Mouse (Mus musculus) heart, embryonic 11.5 days (tissue): Measurements from ENCODE around the gene Nfatc4. TPM values are rescaled to one million over a fixed set of nuclear protein-coding genes. Genes with fewer than 3 reads are reported as not detected.

Source experiments
- ATAC-seq: fragments of 200-750 bp; cut with Nextera tagmentation; replicated peaks from 2 replicates; pipeline ENCODE4 v1.8.0; 2017; ENCODE audit warnings: moderate library complexity; ENCODE audit not compliant: insufficient number of reproducible peaks, low FRiP score, low TSS enrichment
- H3K27ac ChIP-seq: fragments of 300-500 bp; sonication (generic); 2 replicates; pipeline ENCODE4 v1.5.1; 2014; ENCODE audit warnings: mild to moderate bottlenecking, low read depth, low read length
- H3K27me3 ChIP-seq: fragments of 300-500 bp; sonication (generic); 2 replicates; pipeline ENCODE4 v1.6.1; 2014; ENCODE audit warnings: mild to moderate bottlenecking, low read length, mixed read lengths; ENCODE audit not compliant: control insufficient read depth, insufficient read depth
- H3K36me3 ChIP-seq: fragments of 300-500 bp; sonication (generic); 2 replicates; pipeline ENCODE4 v1.6.1; 2014; ENCODE audit warnings: mild to moderate bottlenecking, low read length, moderate library complexity, mixed read lengths; ENCODE audit not compliant: control insufficient read depth, insufficient read depth
- H3K4me1 ChIP-seq: fragments of 300-500 bp; sonication (generic); 2 replicates; pipeline ENCODE4 v1.6.1; 2014; ENCODE audit warnings: low read length; ENCODE audit not compliant: control insufficient read depth, insufficient read depth
- H3K4me2 ChIP-seq: fragments of 300-500 bp; sonication (generic); 2 replicates; pipeline ENCODE4 v1.6.1; 2014; ENCODE audit warnings: mild to moderate bottlenecking, moderate library complexity
- H3K4me3 ChIP-seq: fragments of 300-500 bp; sonication (generic); 2 replicates; pipeline ENCODE4 v1.5.1; 2014; ENCODE audit warnings: low read depth, low read length
- H3K9ac ChIP-seq: fragments of 300-500 bp; sonication (generic); 2 replicates; pipeline ENCODE4 v1.6.1; 2014; ENCODE audit warnings: mild to moderate bottlenecking, low read depth, low read length, moderate library complexity
- H3K9me3 ChIP-seq: fragments of 300-500 bp; sonication (generic); replicated peaks from 2 replicates; pipeline ENCODE4 v1.6.1; 2016; ENCODE audit warnings: low read length; ENCODE audit not compliant: control insufficient read depth
- WGBS: fragments of 180-500 bp; shearing (Covaris S2); extraction: QIAGEN DNeasy Blood & Tissue Kit; methylation state at CpG from one replicate; pipeline ENCODE4 v1.1.7; 2014; ENCODE audit not compliant: insufficient replicate concordance; 5-methylcytosine and 5-hydroxymethylcytosine counted together
- polyA plus RNA-seq: library from polyadenylated mRNA; unstranded; fragments of >200 nt; fragmentation: Nextera tagmentation; extraction: Ambion mirVana; gene quantifications from 2 replicates; pipeline ENCODE4 v1.2.1, GENCODE M21; 2014

The Nfatc4 gene
- polyA plus RNA-seq, 1 experiment from 2014 or later = 16.9 TPM

GRCm38 (mm10) chr14:55838312-55838711 is 15.4 kb downstream of the Nfatc4 start:
- 85% methylated on average over 5 of the region's 5 CpGs for WGBS
- no peaks in the 10 kb centered on the region for H3K36me3 ChIP-seq
- H3K27me3 ChIP-seq = no peaks in the 10 kb centered on the region
- no peak overlapping the region for H3K27ac ChIP-seq
- H3K4me1 ChIP-seq = peaks cover 6% of the 10 kb centered on the region; the same call in 1 of the 2 replicates
- no peaks in the 10 kb centered on the region for H3K9me3 ChIP-seq
- no peak overlapping the region for H3K4me2 ChIP-seq
- no peak for ATAC-seq
- H3K4me3 ChIP-seq = no peak overlapping the region
- no peak overlapping the region for H3K9ac ChIP-seq

DNA sequence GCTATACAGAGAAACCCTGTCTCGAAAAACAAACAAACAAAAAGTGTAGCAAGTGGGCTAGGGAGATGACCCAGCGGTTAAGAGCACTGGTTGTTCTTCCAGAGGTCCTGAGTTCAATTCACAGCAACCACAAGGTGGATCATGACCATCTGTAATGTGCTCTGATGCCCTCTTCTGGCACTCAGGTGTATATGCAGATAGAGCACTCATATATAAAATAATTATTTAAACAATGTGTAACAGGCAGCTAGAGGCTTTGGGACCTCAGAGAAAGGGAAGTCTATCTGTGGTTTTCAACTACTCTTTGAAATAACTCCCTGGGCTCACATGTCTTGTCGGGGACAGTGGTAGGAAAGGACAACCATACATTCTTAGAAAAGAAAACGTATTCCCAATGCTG is 15.8 kb downstream of the Nfatc4 start:
- no peaks in the 10 kb centered on the region for H3K9me3 ChIP-seq
- H3K27ac ChIP-seq = no peak overlapping the region
- no peaks in the 10 kb centered on the region for H3K27me3 ChIP-seq
- 81% methylated on average over 4 of the region's 4 CpGs for WGBS
- H3K36me3 ChIP-seq = no peaks in the 10 kb centered on the region
- no peak for ATAC-seq
- peaks cover 6% of the 10 kb centered on the region; the same call in 1 of the 2 replicates for H3K4me1 ChIP-seq
- no peak overlapping the region for H3K9ac ChIP-seq
- H3K4me2 ChIP-seq = no peak overlapping the region
- no peak overlapping the region for H3K4me3 ChIP-seq

DNA sequence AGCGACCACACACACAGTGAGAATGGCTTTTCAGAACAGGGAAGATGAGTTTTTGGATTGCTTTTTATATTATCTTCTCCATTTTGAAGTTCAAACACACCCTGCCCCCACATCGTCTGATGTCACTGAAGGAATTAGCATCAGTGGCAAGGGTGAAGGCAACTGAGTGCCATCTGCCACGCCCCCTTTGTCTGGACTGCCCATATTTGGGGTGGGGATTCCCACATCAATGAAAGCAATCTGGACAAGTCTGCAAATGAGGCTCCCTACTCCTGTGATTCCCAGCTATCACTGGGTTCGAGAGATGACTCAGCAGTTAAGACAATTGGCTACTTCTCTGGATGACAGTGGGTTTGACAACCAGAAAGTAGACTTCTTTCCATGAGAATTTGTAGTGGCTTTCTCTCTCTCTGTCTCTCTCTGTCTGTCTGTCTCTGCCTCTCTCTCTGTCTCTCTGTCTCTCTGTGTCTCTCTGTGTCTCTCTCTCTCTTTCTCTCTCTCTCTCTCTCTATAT is 18.0 kb downstream of the Nfatc4 start:
- no peak overlapping the region for H3K27ac ChIP-seq
- H3K4me2 ChIP-seq = no peak overlapping the region
- H3K4me1 ChIP-seq = no peaks in the 10 kb centered on the region; the same call in 1 of the 2 replicates
- H3K9ac ChIP-seq = no peak overlapping the region
- no peaks in the 10 kb centered on the region for H3K36me3 ChIP-seq
- 57% methylated on average over 4 of the region's 4 CpGs for WGBS
- H3K4me3 ChIP-seq = no peak overlapping the region
- no peaks in the 10 kb centered on the region for H3K27me3 ChIP-seq
- ATAC-seq = no peak
- no peaks in the 10 kb centered on the region for H3K9me3 ChIP-seq

DNA sequence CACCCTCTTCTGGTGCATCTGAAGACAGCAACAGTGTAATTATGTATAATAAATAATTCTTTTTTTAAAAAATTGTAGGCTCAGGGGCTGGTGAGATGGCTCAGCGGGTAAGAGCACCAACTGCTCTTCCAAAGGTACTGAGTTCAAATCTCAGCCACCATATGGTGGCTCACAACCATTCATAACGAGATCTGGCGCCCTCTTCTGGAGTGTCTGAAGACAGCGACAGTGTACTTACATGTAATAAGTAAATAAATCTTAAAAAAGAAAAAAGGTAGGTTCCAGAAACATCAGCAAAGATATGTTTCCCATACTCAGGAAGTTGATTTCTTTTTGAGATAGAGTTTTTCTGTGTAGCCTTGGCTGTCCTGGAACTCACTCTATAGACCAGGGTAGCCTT is 19.9 kb downstream of the Nfatc4 start:
- Histone ChIP-seq H3K4me2 (no peak overlapping the region), H3K27ac (no peak overlapping the region), H3K36me3 (no peaks in the 10 kb centered on the region), H3K9ac (no peak overlapping the region), H3K4me1 (no peaks in the 10 kb centered on the region; the same call in 1 of the 2 replicates), H3K4me3 (no peak overlapping the region), H3K9me3 (no peaks in the 10 kb centered on the region), H3K27me3 (no peaks in the 10 kb centered on the region)
- 65% methylated on average over 4 of the region's 4 CpGs for WGBS
- no peak for ATAC-seq

DNA sequence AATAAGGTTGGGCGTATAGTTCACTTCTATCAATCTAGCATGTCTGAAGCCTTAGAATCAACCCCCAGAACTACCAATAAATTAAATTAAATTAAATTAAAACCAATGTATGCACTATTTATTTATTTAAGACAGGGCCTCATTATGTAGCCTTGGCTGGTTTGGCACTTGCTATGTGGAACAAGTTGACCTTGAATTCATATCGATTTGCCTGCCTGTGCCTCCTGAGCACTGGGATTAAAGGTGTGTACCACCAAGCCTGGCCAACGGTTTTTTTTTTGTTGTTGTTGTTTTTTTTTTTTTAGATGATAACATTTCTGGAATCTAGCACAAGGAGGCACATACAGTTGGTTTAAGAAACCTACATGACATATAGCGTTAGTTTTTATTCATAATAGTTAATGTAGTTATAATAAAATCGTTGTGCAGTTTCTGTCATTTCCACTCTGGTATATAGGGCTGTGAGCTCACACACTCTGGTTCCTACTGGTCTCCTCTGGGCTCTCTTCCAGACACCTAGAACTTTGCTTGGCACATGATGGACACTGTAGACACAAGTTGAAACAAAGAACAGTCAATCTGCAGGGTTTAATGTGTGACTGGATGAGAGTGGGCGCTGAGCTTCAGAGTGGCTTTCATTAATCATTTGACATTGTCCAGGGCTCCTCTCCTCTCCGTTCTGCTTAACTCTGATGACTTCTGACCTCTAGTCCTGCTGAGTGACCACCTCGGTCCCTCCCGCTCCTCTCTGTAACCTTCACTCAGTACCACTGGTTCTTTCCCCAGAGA is 22.8 kb downstream of the Nfatc4 start:
- no peaks in the 10 kb centered on the region for H3K9me3 ChIP-seq
- H3K9ac ChIP-seq = no peak overlapping the region
- H3K4me1 ChIP-seq = no peaks in the 10 kb centered on the region
- no peaks in the 10 kb centered on the region for H3K36me3 ChIP-seq
- H3K27ac ChIP-seq = no peak overlapping the region
- no peak overlapping the region for H3K4me3 ChIP-seq
- ATAC-seq = no peak
- WGBS = 56% methylated on average over 9 of the region's 9 CpGs
- H3K4me2 ChIP-seq = no peak overlapping the region
- H3K27me3 ChIP-seq = no peaks in the 10 kb centered on the region

GRCm38 (mm10) chr14:55850885-55851284 is 27.9 kb downstream of the Nfatc4 start:
- no peak overlapping the region for H3K27ac ChIP-seq
- no peak overlapping the region for H3K9ac ChIP-seq
- H3K9me3 ChIP-seq = no peaks in the 10 kb centered on the region
- H3K4me2 ChIP-seq = no peak overlapping the region
- H3K4me3 ChIP-seq = no peak overlapping the region
- H3K27me3 ChIP-seq = no peaks in the 10 kb centered on the region
- H3K4me1 ChIP-seq = peaks cover 17% of the 10 kb centered on the region
- no peaks in the 10 kb centered on the region for H3K36me3 ChIP-seq
- ATAC-seq = no peak
- WGBS = 43% methylated on average over 6 of the region's 6 CpGs

DNA sequence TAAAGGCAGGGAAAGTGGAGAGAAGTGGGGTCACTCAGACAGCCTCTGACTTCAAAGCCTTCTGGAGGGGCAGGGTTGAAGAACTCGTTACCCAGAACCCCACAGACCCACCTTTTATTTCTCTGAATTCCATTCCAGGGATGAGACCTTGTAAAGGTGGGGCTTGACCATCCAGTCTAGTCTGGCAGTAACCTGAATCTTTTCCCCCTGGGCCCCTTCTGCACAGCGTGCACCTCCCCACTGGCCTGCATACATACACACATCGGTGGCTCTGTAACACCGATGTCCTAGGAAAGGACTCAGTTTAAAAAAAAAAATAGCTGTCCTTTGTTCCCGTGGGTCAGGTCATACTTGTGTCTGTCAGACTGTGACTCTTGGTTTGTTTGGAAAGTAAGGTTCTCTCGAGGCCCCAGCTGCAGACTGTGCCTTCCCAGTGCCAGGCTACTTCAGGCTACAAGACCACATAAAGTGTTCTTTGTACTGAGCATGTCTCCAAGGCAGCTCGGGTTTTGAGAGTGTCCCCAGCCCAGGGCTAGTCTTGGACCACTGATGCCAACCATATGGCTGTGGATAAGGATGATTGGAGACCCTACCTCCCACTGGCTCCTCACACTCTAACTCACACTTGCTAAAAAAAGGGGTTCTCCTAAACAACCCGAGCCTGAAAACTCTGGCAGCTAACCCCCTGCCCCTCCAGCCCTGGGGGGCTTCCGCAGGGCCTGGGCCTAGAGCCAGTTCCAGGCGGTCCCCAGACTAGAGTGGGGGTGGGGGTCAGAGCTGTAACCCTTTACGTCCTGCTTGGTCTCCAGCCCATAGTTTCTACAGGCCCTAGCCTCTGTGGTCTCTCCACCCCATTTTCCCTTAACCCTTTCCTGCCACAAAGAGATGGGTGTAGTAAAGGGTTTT is 30.0 kb downstream of the Nfatc4 start:
- peak overlapping the region; percentile 80 for H3K4me2 ChIP-seq
- no peaks in the 10 kb centered on the region for H3K27me3 ChIP-seq
- H3K27ac ChIP-seq = peak overlapping the region; percentile 97
- WGBS = 6% methylated on average over 11 of the region's 11 CpGs
- H3K9ac ChIP-seq = peak overlapping the region; percentile 93
- H3K4me1 ChIP-seq = peaks cover 35% of the 10 kb centered on the region
- peak overlapping the region; percentile 73 for H3K4me3 ChIP-seq
- ATAC-seq = peak; percentile 60; the same call in 1 of the 2 replicates
- no peaks in the 10 kb centered on the region for H3K9me3 ChIP-seq
- no peaks in the 10 kb centered on the region for H3K36me3 ChIP-seq

GRCm38 (mm10) chr14:55853621-55854285 is 30.8 kb downstream of the Nfatc4 start, which contains the start of gene Nynrin:
Gene Nynrin, plus strand, starts transcription at chr14:55854010.
- Histone ChIP-seq H3K4me1 (peaks cover 40% of the 10 kb centered on the region), H3K9me3 (no peaks in the 10 kb centered on the region), H3K27me3 (no peaks in the 10 kb centered on the region), H3K9ac (peak within 1 kb of the TSS; percentile 93), H3K36me3 (no peaks in the 10 kb centered on the region), H3K27ac (peak within 1 kb of the TSS; percentile 97), H3K4me3 (peak within 1 kb of the TSS; percentile 73), H3K4me2 (peak within 1 kb of the TSS; percentile 80)
- peak; percentile 86 for ATAC-seq
- 1% methylated on average over 32 of the region's 33 CpGs for WGBS
